Mouse (Mus musculus): ENCODE data around the gene Zfp867. TPM values are rescaled to one million over a fixed set of nuclear protein-coding genes. Genes with fewer than 3 reads are reported as not detected.

The Zfp867 gene
- polyA plus RNA-seq (2014; fragmentation: Nextera tagmentation; extraction: Ambion mirVana), result 10.1 and 11.6 TPM in 2 replicates

DNA sequence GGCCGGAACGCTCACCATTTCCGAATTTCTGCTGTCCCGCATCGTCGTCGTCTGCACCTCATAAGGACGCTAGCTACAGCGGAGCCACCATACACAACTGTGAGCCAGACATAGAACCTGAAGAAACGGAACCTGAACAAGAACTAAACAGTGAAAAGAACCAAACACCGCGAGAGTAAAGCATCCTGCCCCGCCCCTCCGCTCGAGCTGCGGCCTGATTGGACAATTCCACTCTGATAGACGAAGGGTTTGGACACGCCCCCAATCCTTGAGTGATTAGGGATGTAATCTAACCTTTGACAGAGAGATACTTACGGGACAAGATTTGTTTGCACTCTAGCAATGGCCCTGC, at the start of gene Zfp867:
Gene Zfp867 (minus strand): TSS at position 149 of the 352 bp plus-strand sequence.
- H3K9ac ChIP-seq (ENCODE audit: low read length), result peak within 1 kb of the TSS; percentile 93
- DNase-seq (ENCODE audit: low spot score), result peak; percentile 91
- no peaks in the 10 kb centered on the region for H3K27me3 ChIP-seq (ENCODE audit: control insufficient read depth, insufficient read depth, low read length)
- peak within 1 kb of the TSS; percentile 82 for H3K4me2 ChIP-seq (ENCODE audit: low read depth)
- H3K4me1 ChIP-seq (ENCODE audit: control insufficient read depth, insufficient read depth, low read length), result peaks cover 4% of the 10 kb centered on the region
- no peaks in the 10 kb centered on the region for H3K36me3 ChIP-seq (ENCODE audit: control insufficient read depth, insufficient read depth, low read length)
- peak within 1 kb of the TSS; percentile 24; the same call in 1 of the 2 replicates for H3K27ac ChIP-seq (ENCODE audit: low read depth, low read length)
- ATAC-seq (ENCODE audit: insufficient read depth, low FRiP score, low TSS enrichment), result peak; percentile 74
- no peaks in the 10 kb centered on the region for H3K9me3 ChIP-seq (ENCODE audit: control insufficient read depth, low read length)
- WGBS, result under 1% methylated on average over 19 of the region's 19 CpGs
- H3K4me3 ChIP-seq (ENCODE audit: low read depth, low read length), result peak within 1 kb of the TSS; percentile 62

GRCm38 (mm10) chr11:59519741-59520495, 47.6 kb upstream of the Zfp867 start:
- H3K36me3 ChIP-seq (ENCODE audit: control insufficient read depth, insufficient read depth, low read length), result no peaks in the 10 kb centered on the region
- no peaks in the 10 kb centered on the region for H3K27me3 ChIP-seq (ENCODE audit: control insufficient read depth, insufficient read depth, low read length)
- no peak overlapping the region for H3K27ac ChIP-seq (ENCODE audit: low read depth, low read length)
- ATAC-seq (ENCODE audit: insufficient read depth, low FRiP score, low TSS enrichment) (no peak), DNase-seq (ENCODE audit: low spot score) (no peak)
- H3K9me3 ChIP-seq (ENCODE audit: control insufficient read depth, low read length), result no peaks in the 10 kb centered on the region
- no peaks in the 10 kb centered on the region; the same call in 1 of the 2 replicates for H3K4me1 ChIP-seq (ENCODE audit: control insufficient read depth, insufficient read depth, low read length)
- no peak overlapping the region for H3K4me3 ChIP-seq (ENCODE audit: low read depth, low read length)
- no peak overlapping the region for H3K9ac ChIP-seq (ENCODE audit: low read length)
- 78% methylated on average over 6 of the region's 6 CpGs for WGBS
- no peak overlapping the region for H3K4me2 ChIP-seq (ENCODE audit: low read depth)

- H3K9me3 ChIP-seq (ENCODE audit: control insufficient read depth, low read length), result no peaks in the 10 kb centered on the region
- H3K4me2 ChIP-seq (ENCODE audit: low read depth), result no peak overlapping the region
- H3K4me1 ChIP-seq (ENCODE audit: control insufficient read depth, insufficient read depth, low read length), result no peaks in the 10 kb centered on the region; the same call in 1 of the 2 replicates
- H3K36me3 ChIP-seq (ENCODE audit: control insufficient read depth, insufficient read depth, low read length), result no peaks in the 10 kb centered on the region
- no peak overlapping the region for H3K27ac ChIP-seq (ENCODE audit: low read depth, low read length)
- H3K4me3 ChIP-seq (ENCODE audit: low read depth, low read length), result no peak overlapping the region
- no peak for ATAC-seq (ENCODE audit: insufficient read depth, low FRiP score, low TSS enrichment)
- no peak overlapping the region for H3K9ac ChIP-seq (ENCODE audit: low read length)
- no peak for DNase-seq (ENCODE audit: low spot score)
- WGBS, result 74% methylated on average over 10 of the region's 10 CpGs
- no peaks in the 10 kb centered on the region for H3K27me3 ChIP-seq (ENCODE audit: control insufficient read depth, insufficient read depth, low read length)
Observed at GRCm38 (mm10) chr11:59518226-59518625, 46.0 kb upstream of the Zfp867 start.

DNA sequence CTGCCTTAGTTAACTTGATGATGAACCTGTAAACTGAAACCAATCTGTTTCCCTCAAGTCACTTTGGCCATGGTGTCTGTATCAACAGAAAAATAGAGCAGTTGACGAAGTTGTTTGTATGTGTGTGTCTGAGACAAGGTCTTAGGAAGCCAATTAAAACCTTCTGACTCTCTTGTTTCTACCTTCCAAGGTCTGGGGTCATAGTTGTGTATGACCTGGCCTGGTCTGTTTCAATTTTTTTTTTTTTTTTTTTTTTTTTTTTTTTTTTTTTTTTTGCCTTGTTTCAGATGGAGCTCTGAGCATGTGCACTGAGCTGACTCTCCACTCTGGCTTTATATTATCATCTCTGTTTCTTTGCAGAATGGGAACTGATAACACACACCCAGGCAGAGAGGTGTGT, 45.2 kb upstream of the Zfp867 start:
- Histone ChIP-seq H3K4me3 (ENCODE audit: low read depth, low read length) (no peak overlapping the region), H3K27me3 (ENCODE audit: control insufficient read depth, insufficient read depth, low read length) (no peaks in the 10 kb centered on the region), H3K9ac (ENCODE audit: low read length) (no peak overlapping the region), H3K27ac (ENCODE audit: low read depth, low read length) (no peak overlapping the region), H3K9me3 (ENCODE audit: control insufficient read depth, low read length) (no peaks in the 10 kb centered on the region), H3K4me1 (ENCODE audit: control insufficient read depth, insufficient read depth, low read length) (no peaks in the 10 kb centered on the region; the same call in 1 of the 2 replicates), H3K36me3 (ENCODE audit: control insufficient read depth, insufficient read depth, low read length) (no peaks in the 10 kb centered on the region), H3K4me2 (ENCODE audit: low read depth) (no peak overlapping the region)
- no peak for DNase-seq (ENCODE audit: low spot score)
- ATAC-seq (ENCODE audit: insufficient read depth, low FRiP score, low TSS enrichment), result no peak
- WGBS, result 81% methylated on average over 1 of the region's 1 CpGs

- no peak overlapping the region for H3K4me3 ChIP-seq (ENCODE audit: low read depth, low read length)
- H3K4me1 ChIP-seq (ENCODE audit: control insufficient read depth, insufficient read depth, low read length), result no peaks in the 10 kb centered on the region; the same call in 1 of the 2 replicates
- 79% methylated on average over 3 of the region's 3 CpGs for WGBS
- no peaks in the 10 kb centered on the region for H3K9me3 ChIP-seq (ENCODE audit: control insufficient read depth, low read length)
- no peak overlapping the region for H3K27ac ChIP-seq (ENCODE audit: low read depth, low read length)
- no peak for DNase-seq (ENCODE audit: low spot score)
- no peaks in the 10 kb centered on the region for H3K27me3 ChIP-seq (ENCODE audit: control insufficient read depth, insufficient read depth, low read length)
- H3K36me3 ChIP-seq (ENCODE audit: control insufficient read depth, insufficient read depth, low read length), result no peaks in the 10 kb centered on the region
- no peak for ATAC-seq (ENCODE audit: insufficient read depth, low FRiP score, low TSS enrichment)
- H3K4me2 ChIP-seq (ENCODE audit: low read depth), result no peak overlapping the region
- H3K9ac ChIP-seq (ENCODE audit: low read length), result no peak overlapping the region
Observed at GRCm38 (mm10) chr11:59514789-59515188, 42.5 kb upstream of the Zfp867 start.

DNA sequence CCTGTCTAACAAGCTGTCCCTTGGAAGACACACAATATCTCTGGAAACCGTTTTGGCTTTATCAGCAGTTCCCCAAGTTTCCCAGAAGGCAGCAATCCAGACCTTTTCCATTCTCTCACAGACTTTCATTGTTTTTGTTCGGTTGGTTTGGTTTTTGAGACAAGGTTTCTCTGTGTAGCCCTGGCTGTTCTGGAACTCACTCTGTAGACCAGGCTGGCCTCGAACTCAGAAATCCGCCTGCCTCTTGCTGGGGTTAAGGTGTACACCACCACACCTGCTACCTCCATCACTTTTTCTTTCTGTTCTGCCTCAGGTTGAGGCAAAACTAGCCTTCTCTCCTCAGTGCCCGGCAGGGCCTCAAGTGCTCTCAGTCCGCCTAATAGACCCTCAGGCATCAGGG, 42.1 kb upstream of the Zfp867 start:
- no peak overlapping the region for H3K4me3 ChIP-seq (ENCODE audit: low read depth, low read length)
- H3K4me1 ChIP-seq (ENCODE audit: control insufficient read depth, insufficient read depth, low read length), result no peaks in the 10 kb centered on the region; the same call in 1 of the 2 replicates
- no peak overlapping the region for H3K4me2 ChIP-seq (ENCODE audit: low read depth)
- H3K27ac ChIP-seq (ENCODE audit: low read depth, low read length), result no peak overlapping the region
- H3K9ac ChIP-seq (ENCODE audit: low read length), result no peak overlapping the region
- ATAC-seq (ENCODE audit: insufficient read depth, low FRiP score, low TSS enrichment), result no peak
- no peak for DNase-seq (ENCODE audit: low spot score)
- 83% methylated on average over 6 of the region's 6 CpGs for WGBS
- no peaks in the 10 kb centered on the region for H3K9me3 ChIP-seq (ENCODE audit: control insufficient read depth, low read length)
- no peaks in the 10 kb centered on the region for H3K36me3 ChIP-seq (ENCODE audit: control insufficient read depth, insufficient read depth, low read length)
- H3K27me3 ChIP-seq (ENCODE audit: control insufficient read depth, insufficient read depth, low read length), result no peaks in the 10 kb centered on the region

- ATAC-seq (ENCODE audit: insufficient read depth, low FRiP score, low TSS enrichment), result no peak
Observed at GRCm38 (mm10) chr11:59513556-59513955, 41.3 kb upstream of the Zfp867 start.

DNA sequence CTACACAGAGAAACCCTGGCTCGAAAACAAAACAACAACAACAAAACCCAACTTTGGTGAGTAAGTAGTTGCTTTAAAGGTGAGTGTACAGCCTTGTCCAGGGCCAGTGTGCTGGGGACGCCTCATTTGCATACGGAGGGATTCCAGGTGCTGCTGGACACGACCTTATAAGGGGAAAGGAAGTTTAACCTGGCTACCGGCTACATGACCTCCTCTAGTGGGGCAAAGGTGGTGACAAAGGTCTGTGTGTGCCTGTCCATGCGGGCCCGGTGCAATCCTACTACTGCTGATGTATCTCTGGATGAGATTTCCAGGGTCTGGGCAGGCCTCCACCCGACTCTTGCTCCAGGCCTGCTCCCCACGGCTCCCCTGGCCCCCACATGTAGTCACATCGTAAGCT, 40.5 kb upstream of the Zfp867 start:
- Histone ChIP-seq H3K4me2 (ENCODE audit: low read depth) (no peak overlapping the region), H3K4me1 (ENCODE audit: control insufficient read depth, insufficient read depth, low read length) (no peaks in the 10 kb centered on the region), H3K27ac (ENCODE audit: low read depth, low read length) (no peak overlapping the region), H3K9ac (ENCODE audit: low read length) (no peak overlapping the region), H3K4me3 (ENCODE audit: low read depth, low read length) (no peak overlapping the region), H3K9me3 (ENCODE audit: control insufficient read depth, low read length) (no peaks in the 10 kb centered on the region), H3K27me3 (ENCODE audit: control insufficient read depth, insufficient read depth, low read length) (no peaks in the 10 kb centered on the region), H3K36me3 (ENCODE audit: control insufficient read depth, insufficient read depth, low read length) (no peaks in the 10 kb centered on the region; the same call in 1 of the 2 replicates)
- WGBS, result 93% methylated on average over 10 of the region's 10 CpGs
- no peak for ATAC-seq (ENCODE audit: insufficient read depth, low FRiP score, low TSS enrichment)
- DNase-seq (ENCODE audit: low spot score), result no peak

More at GRCm38 (mm10) chr11:59513556-59513955, 41.3 kb upstream of the Zfp867 start:
- H3K4me1 ChIP-seq (ENCODE audit: control insufficient read depth, insufficient read depth, low read length), result no peaks in the 10 kb centered on the region
- no peak overlapping the region for H3K4me3 ChIP-seq (ENCODE audit: low read depth, low read length)
- H3K9ac ChIP-seq (ENCODE audit: low read length), result no peak overlapping the region
- no peaks in the 10 kb centered on the region for H3K9me3 ChIP-seq (ENCODE audit: control insufficient read depth, low read length)
- no peaks in the 10 kb centered on the region for H3K27me3 ChIP-seq (ENCODE audit: control insufficient read depth, insufficient read depth, low read length)
- no peak for DNase-seq (ENCODE audit: low spot score)
- 89% methylated on average over 3 of the region's 3 CpGs for WGBS
- no peaks in the 10 kb centered on the region for H3K36me3 ChIP-seq (ENCODE audit: control insufficient read depth, insufficient read depth, low read length)
- no peak overlapping the region for H3K4me2 ChIP-seq (ENCODE audit: low read depth)
- no peak overlapping the region for H3K27ac ChIP-seq (ENCODE audit: low read depth, low read length)

DNA sequence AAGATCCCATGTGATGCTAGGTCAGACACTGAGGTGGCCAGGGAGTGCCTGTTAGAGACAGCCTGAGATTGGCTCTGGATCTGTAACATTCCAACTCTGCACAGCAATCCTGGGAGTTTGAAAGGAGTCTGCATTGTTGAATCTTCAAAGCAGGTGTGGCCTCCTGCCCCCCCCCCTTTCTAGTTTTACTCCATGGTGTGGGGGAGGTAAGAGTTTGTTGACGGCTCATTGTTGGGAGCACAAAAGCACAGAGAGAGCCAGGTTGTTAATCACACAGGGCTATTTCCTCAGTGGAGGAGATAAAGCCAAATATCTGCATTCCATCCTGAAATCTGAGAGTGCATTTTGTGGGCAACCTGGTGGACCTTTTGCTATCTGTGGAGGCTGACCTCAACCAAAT, 39.3 kb upstream of the Zfp867 start:
- 43% methylated on average over 1 of the region's 1 CpGs for WGBS
- ATAC-seq (ENCODE audit: insufficient read depth, low FRiP score, low TSS enrichment), result no peak

More for the DNA sequence above, 39.3 kb upstream of the Zfp867 start:
- H3K9me3 ChIP-seq (ENCODE audit: control insufficient read depth, low read length), result no peaks in the 10 kb centered on the region
- DNase-seq (ENCODE audit: low spot score), result no peak
- H3K4me3 ChIP-seq (ENCODE audit: low read depth, low read length), result no peak overlapping the region
- H3K9ac ChIP-seq (ENCODE audit: low read length), result no peak overlapping the region
- H3K4me1 ChIP-seq (ENCODE audit: control insufficient read depth, insufficient read depth, low read length), result no peaks in the 10 kb centered on the region; the same call in 1 of the 2 replicates
- H3K4me2 ChIP-seq (ENCODE audit: low read depth), result no peak overlapping the region
- no peak overlapping the region for H3K27ac ChIP-seq (ENCODE audit: low read depth, low read length)
- H3K36me3 ChIP-seq (ENCODE audit: control insufficient read depth, insufficient read depth, low read length), result no peaks in the 10 kb centered on the region; the same call in 1 of the 2 replicates
- H3K27me3 ChIP-seq (ENCODE audit: control insufficient read depth, insufficient read depth, low read length), result no peaks in the 10 kb centered on the region
